Mouse (Mus musculus) ES-E14 (cell line): ENCODE data around the gene Liph. TPM values are rescaled to one million over a fixed set of nuclear protein-coding genes. Genes with fewer than 3 reads are reported as not detected.

Experiments
- DNase-seq: peaks from one replicate; pipeline ENCODE4 v3.0.0-alpha.2; 2013; ENCODE audit warnings: low read depth, low spot score
- H3K27ac ChIP-seq: 2 replicates; pipeline ENCODE4 v1.5.1; 2012; ENCODE audit warnings: low read depth, mild to moderate bottlenecking, low read length, moderate library complexity, mixed read lengths; ENCODE audit not compliant: poor library complexity, insufficient read depth, severe bottlenecking
- H3K36me3 ChIP-seq: 2 replicates; pipeline ENCODE4 v1.6.1; 2012; ENCODE audit warnings: mild to moderate bottlenecking, low read length, moderate library complexity, mixed read lengths; ENCODE audit not compliant: control insufficient read depth, poor library complexity, insufficient read depth, severe bottlenecking
- H3K4me1 ChIP-seq, 2 experiments: fragments of 150-350 bp in 1 of 2; sonication (generic) in 1 of 2; 2 replicates each; pipeline ENCODE4 v1.6.1; 2012; ENCODE audit warnings: low read length in 2 of 2, mild to moderate bottlenecking in 1 of 2, mixed read lengths in 1 of 2; ENCODE audit not compliant: control insufficient read depth in 2 of 2, insufficient read depth in 2 of 2, poor library complexity in 1 of 2
- H3K4me3 ChIP-seq, 2 experiments: fragments of 150-350 bp in 1 of 2; sonication (generic) in 1 of 2; 2 replicates each; pipeline ENCODE4 v1.5.1; 2012; ENCODE audit warnings: low read length in 2 of 2, low read depth in 1 of 2, mild to moderate bottlenecking in 1 of 2, mixed read lengths in 1 of 2; ENCODE audit not compliant: insufficient read depth in 1 of 2, poor library complexity in 1 of 2, severe bottlenecking in 1 of 2
- H3K9ac ChIP-seq: 2 replicates; pipeline ENCODE4 v1.6.1; 2012; ENCODE audit warnings: low read depth, mild to moderate bottlenecking, low read length, mixed read lengths; ENCODE audit not compliant: poor library complexity, insufficient read depth, severe bottlenecking
- H3K9me3 ChIP-seq: fragments of 150-350 bp; sonication (generic); 2 replicates; pipeline ENCODE4 v1.6.1; 2012; ENCODE audit warnings: low read depth, mild to moderate bottlenecking, low read length; ENCODE audit not compliant: control insufficient read depth, insufficient read depth
- CHD2 ChIP-seq: IDR thresholded peaks from 2 replicates; pipeline ENCODE4 v1.6.1; 2014; ENCODE audit warnings: mild to moderate bottlenecking, low read depth, low read length, inconsistent platforms
- HCFC1 ChIP-seq: IDR thresholded peaks from 2 replicates; pipeline ENCODE4 v1.6.1; 2012; ENCODE audit warnings: low read length, inconsistent platforms, borderline replicate concordance; ENCODE audit not compliant: insufficient read depth
- MAFK ChIP-seq: IDR thresholded peaks from 2 replicates; pipeline ENCODE4 v1.6.1; 2014; ENCODE audit warnings: mild to moderate bottlenecking, low read depth, low read length, inconsistent platforms; ENCODE audit not compliant: insufficient read depth
- ZC3H11A ChIP-seq: IDR thresholded peaks from 2 replicates; pipeline ENCODE4 v1.6.1; 2012; ENCODE audit warnings: low read depth, mild to moderate bottlenecking, inconsistent platforms, low read length, borderline replicate concordance
- ZNF384 ChIP-seq: IDR thresholded peaks from 2 replicates; pipeline ENCODE4 v1.6.1; 2012; ENCODE audit warnings: low read depth, low read length, inconsistent platforms
- in situ Hi-C, 2 experiments: fragments of 600-800 bp; cut with MboI; formaldehyde crosslinking; loops; one replicate each; pipeline ENCODE4 v1.15.1; 2025; ENCODE audit warnings: low sequenced_read_pairs in 2 of 2, inconsistent platforms in 1 of 2; ENCODE audit not compliant: unreplicated experiment in 2 of 2
- total RNA-seq: library from RNA; depleted of rRNA; stranded (reverse); fragments of 300-350 nt; gene quantifications from 2 replicates; pipeline ENCODE4 v1.2.3, GENCODE M21; 2012

Liph gene
- total RNA-seq, 1 experiment = 24.5 TPM

DNA sequence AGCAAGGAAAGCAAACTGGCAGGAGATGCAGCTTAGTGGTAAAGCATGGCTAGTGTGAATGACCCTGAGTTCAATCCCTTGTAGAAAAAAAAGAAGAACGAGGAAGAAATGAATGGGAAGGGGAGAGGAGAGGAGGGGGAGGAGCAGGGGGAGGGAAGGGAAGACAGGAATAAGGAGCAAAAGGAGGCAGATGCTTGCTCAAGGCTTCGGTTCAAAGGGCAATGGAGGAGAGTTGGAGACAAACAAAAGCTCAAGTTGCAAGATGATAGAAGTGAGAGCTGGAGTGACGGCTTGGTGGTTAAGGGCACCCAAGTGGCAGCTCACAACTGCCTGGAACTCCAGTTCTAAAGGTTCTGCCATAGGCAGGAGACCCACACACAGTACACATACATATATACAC, 9.3 kb downstream of the Liph start:
- H3K9ac ChIP-seq = no peak overlapping the region; the same call in 1 of the 2 replicates
- peaks cover 3% of the 10 kb centered on the region; the same call in 1 of the 2 replicates for H3K36me3 ChIP-seq
- no peak for DNase-seq
- H3K4me1 ChIP-seq = peaks cover 0 to 6% of the 10 kb centered on the region in 2 experiments; a peak in 2 of 4 replicates
- no peak for TF ChIP-seq HCFC1
- no peak for TF ChIP-seq ZNF384
- no peak for TF ChIP-seq CHD2
- no peak for TF ChIP-seq ZC3H11A
- TF ChIP-seq MAFK = no peak
- H3K9me3 ChIP-seq = no peaks in the 10 kb centered on the region
- H3K27ac ChIP-seq = no peak overlapping the region
- in situ Hi-C loops = no loop called here
- H3K4me3 ChIP-seq = no peak overlapping the region

GRCm38 (mm10) chr16:21984091-21984490, 11.4 kb downstream of the Liph start:
- H3K27ac ChIP-seq = peak overlapping the region; percentile 75
- peak overlapping the region; percentile 1; the same call in 1 of the 2 replicates for H3K9ac ChIP-seq
- no peaks in the 10 kb centered on the region for H3K9me3 ChIP-seq
- TF ChIP-seq CHD2 = no peak
- no peak for TF ChIP-seq ZNF384
- no peak for TF ChIP-seq MAFK
- TF ChIP-seq ZC3H11A = no peak
- DNase-seq = no peak
- in situ Hi-C loops = no loop called here
- H3K4me1 ChIP-seq = peaks cover 0 to 6% of the 10 kb centered on the region in 2 experiments; a peak in 2 of 4 replicates
- peaks cover 3% of the 10 kb centered on the region; the same call in 1 of the 2 replicates for H3K36me3 ChIP-seq
- H3K4me3 ChIP-seq = peak overlapping the region; percentile 8 to 38; a peak in 3 of 4 replicates

- no peaks in the 10 kb centered on the region for H3K9me3 ChIP-seq
- peak overlapping the region; percentile 8 to 38; a peak in 3 of 4 replicates for H3K4me3 ChIP-seq
- in situ Hi-C loops = no loop called here
- TF ChIP-seq MAFK = no peak
- no peak for TF ChIP-seq CHD2
- no peak for TF ChIP-seq HCFC1
- no peak for TF ChIP-seq ZC3H11A
- no peak for TF ChIP-seq ZNF384
- H3K36me3 ChIP-seq = peaks cover 3% of the 10 kb centered on the region; the same call in 1 of the 2 replicates
- peak overlapping the region; percentile 46; the same call in 1 of the 2 replicates for H3K9ac ChIP-seq
- DNase-seq = no peak
- peak overlapping the region; percentile 75; the same call in 1 of the 2 replicates for H3K27ac ChIP-seq
- H3K4me1 ChIP-seq = peaks cover 0 to 6% of the 10 kb centered on the region in 2 experiments; a peak in 2 of 4 replicates
Measured at GRCm38 (mm10) chr16:21983581-21983980, 11.9 kb downstream of the Liph start.

DNA sequence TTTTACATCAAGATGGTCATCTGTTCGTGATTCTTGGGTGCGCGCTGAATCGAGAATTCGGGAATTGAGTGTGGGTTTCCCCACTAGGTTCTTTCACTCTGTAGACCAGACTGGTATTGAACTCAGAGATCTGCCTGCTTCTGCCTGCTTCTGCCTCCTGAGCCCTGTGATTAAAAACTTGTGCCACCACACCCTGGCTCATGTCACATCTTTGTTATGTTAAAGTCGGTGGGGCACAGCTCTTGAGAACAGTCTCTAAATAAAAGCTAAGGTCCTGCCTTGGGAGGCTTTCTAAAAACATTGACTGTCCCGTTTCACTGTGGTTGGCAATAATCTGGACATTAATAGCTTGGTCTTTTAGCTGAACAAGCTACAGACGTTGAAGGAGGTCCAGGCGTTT, 12.3 kb downstream of the Liph start:
- H3K9ac ChIP-seq = peak overlapping the region; percentile 46
- in situ Hi-C loops = no loop called here
- H3K4me1 ChIP-seq = peaks cover 0 to 6% of the 10 kb centered on the region in 2 experiments; a peak in 2 of 4 replicates
- peaks cover 3% of the 10 kb centered on the region; the same call in 1 of the 2 replicates for H3K36me3 ChIP-seq
- no peak for DNase-seq
- H3K9me3 ChIP-seq = no peaks in the 10 kb centered on the region
- TF ChIP-seq ZNF384 (no peak), HCFC1 (no peak), CHD2 (no peak), ZC3H11A (no peak), MAFK (no peak)
- peak overlapping the region; percentile 8 to 38; a peak in 2 of 4 replicates for H3K4me3 ChIP-seq
- H3K27ac ChIP-seq = peak overlapping the region; percentile 75

DNA sequence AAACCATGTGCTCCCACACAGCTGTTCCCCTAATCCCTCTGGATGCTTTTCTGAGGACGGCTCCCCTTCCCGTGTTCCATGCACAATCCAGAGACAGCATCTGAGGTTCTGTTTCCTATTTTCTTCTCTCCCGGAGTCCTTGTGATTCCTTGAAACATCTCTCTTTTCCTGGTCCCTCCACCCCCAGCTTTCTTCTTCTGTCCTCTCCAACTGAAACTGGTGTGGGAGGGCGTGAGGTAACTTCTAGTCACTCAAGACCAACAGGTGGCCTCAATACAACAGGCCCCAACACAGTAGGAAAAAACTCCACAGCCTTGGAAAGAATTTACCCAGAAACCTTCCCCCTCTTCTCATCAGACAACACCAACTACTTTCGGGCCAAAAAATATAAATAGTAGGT, 18.1 kb downstream of the Liph start:
- DNase-seq = no peak
- peaks cover 11% of the 10 kb centered on the region; the same call in 1 of the 2 replicates for H3K36me3 ChIP-seq
- in situ Hi-C loops = no loop called here
- no peak overlapping the region for H3K4me3 ChIP-seq
- peaks cover 0 to 7% of the 10 kb centered on the region in 2 experiments; a peak in 2 of 4 replicates for H3K4me1 ChIP-seq
- no peak overlapping the region for H3K27ac ChIP-seq
- H3K9me3 ChIP-seq = no peaks in the 10 kb centered on the region
- H3K9ac ChIP-seq = no peak overlapping the region
- no peak for TF ChIP-seq CHD2
- TF ChIP-seq ZNF384 = no peak
- no peak for TF ChIP-seq MAFK
- no peak for TF ChIP-seq ZC3H11A
- TF ChIP-seq HCFC1 = no peak
